Mouse (Mus musculus): ENCODE measurements around the gene Abhd4. TPM values are rescaled to one million over a fixed set of nuclear protein-coding genes. Genes with fewer than 3 reads are reported as not detected.

Abhd4 gene
- polyA plus RNA-seq, 1 experiment = 237 TPM

DNA sequence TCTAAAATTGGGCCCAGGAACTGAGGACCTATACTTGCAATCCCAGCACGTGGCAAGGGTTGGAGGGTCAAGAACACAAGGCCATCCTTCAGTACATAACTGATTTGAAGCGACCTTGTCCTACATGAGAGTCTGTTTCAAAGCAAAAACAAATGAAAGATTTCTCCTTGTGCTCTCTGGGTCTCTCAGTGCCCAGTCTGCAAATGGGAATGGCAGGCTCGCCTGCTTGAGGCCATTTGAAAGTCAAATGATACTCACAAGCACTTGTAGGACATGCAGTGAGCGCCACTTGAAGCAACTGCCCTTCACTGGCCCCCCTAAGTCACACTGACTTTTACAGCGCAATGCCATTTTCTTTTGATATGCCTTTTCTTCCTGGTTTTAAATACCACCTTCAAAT, 13.4 kb upstream of the Abhd4 start:
- Histone ChIP-seq H3K4me3 (ENCODE audit: control insufficient read depth, low read depth, low read length) (no peak overlapping the region), H3K27ac (ENCODE audit: control insufficient read depth, insufficient read depth, low read depth, low read length) (no peak overlapping the region), H3K36me3 (ENCODE audit: control insufficient read depth, insufficient read depth, low read length) (peaks cover 2% of the 10 kb centered on the region), H3K27me3 (ENCODE audit: control insufficient read depth, insufficient read depth, low read length) (no peaks in the 10 kb centered on the region), H3K4me1 (ENCODE audit: control insufficient read depth, insufficient read depth, low read length) (peaks cover 2% of the 10 kb centered on the region; the same call in 1 of the 2 replicates)
- TF ChIP-seq CTCF (IDR thresholded peaks at IDR 0.05; ENCODE audit: control insufficient read depth, insufficient read depth, insufficient replicate concordance, low read depth, low read length) (no peak), POLR2A (IDR thresholded peaks at IDR 0.05; ENCODE audit: control insufficient read depth, low read depth, low read length) (no peak)

DNA sequence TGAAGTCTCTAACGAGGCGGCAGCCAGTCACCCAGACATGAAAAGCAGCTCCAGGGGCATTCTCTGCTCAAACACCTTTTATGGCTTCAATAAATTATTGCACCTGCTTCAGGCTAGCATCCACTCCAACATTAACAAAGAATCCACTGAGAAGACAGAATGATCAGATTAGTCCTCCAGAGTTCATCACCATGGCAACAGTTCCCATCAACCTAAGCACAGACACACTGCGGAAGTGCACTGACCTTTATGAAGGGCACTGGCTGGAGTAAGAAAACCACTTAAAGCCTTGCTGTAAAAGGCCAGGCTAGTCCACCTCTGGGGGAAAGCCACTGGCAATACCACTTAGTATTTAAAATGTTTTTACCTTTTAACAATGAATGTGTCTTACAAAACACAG, 9.8 kb upstream of the Abhd4 start:
- Histone ChIP-seq H3K4me1 (ENCODE audit: control insufficient read depth, insufficient read depth, low read length) (peaks cover 2% of the 10 kb centered on the region; the same call in 1 of the 2 replicates), H3K27ac (ENCODE audit: control insufficient read depth, insufficient read depth, low read depth, low read length) (no peak overlapping the region), H3K27me3 (ENCODE audit: control insufficient read depth, insufficient read depth, low read length) (no peaks in the 10 kb centered on the region), H3K4me3 (ENCODE audit: control insufficient read depth, low read depth, low read length) (no peak overlapping the region), H3K36me3 (ENCODE audit: control insufficient read depth, insufficient read depth, low read length) (peaks cover 2% of the 10 kb centered on the region)
- no peak for TF ChIP-seq POLR2A (IDR thresholded peaks at IDR 0.05; ENCODE audit: control insufficient read depth, low read depth, low read length)
- TF ChIP-seq CTCF (IDR thresholded peaks at IDR 0.05; ENCODE audit: control insufficient read depth, insufficient read depth, insufficient replicate concordance, low read depth, low read length) = no peak

DNA sequence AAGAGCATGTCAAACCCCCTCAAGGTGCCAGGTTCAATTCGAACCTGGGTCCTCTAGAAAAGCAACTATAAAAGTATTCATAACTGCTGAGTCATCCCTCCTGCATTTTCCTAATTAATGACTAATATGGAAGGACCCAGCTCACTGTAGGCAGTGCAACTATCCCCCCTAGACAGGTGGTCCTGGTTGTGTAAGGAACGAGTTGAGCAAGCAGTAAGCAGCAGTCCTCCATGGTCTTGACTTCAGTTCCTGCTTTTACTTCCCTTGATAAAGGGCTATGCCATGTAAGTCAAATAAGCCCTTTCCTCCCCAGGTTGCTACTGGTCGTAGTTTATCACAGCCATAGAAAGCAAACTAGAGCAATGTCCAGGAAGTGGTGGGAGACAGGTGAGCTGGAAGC, 7.8 kb upstream of the Abhd4 start:
- Histone ChIP-seq H3K4me3 (ENCODE audit: control insufficient read depth, low read depth, low read length) (no peak overlapping the region), H3K36me3 (ENCODE audit: control insufficient read depth, insufficient read depth, low read length) (peaks cover 2% of the 10 kb centered on the region), H3K27ac (ENCODE audit: control insufficient read depth, insufficient read depth, low read depth, low read length) (no peak overlapping the region), H3K27me3 (ENCODE audit: control insufficient read depth, insufficient read depth, low read length) (no peaks in the 10 kb centered on the region), H3K4me1 (ENCODE audit: control insufficient read depth, insufficient read depth, low read length) (no peaks in the 10 kb centered on the region)
- TF ChIP-seq POLR2A (IDR thresholded peaks at IDR 0.05; ENCODE audit: control insufficient read depth, low read depth, low read length) (no peak), CTCF (IDR thresholded peaks at IDR 0.05; ENCODE audit: control insufficient read depth, insufficient read depth, insufficient replicate concordance, low read depth, low read length) (no peak)

DNA sequence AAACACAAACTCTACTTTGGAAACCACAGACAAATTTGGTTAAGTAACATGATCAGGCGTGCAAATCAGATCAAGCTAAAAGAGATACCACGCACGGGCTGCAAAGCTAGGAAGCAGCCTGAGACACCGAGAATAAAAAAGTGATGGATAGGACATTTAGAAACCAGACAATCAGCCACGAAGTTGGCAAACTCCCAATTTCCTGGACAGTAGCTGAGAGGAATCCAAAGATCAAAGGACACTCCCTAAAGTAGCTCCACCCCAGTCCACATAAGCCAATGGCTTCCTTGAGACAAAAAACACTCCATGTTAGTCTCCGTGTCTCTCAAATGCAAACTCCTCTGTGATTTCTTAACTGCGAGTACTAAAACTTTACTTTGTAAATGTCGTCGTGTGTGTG, 4.7 kb upstream of the Abhd4 start:
- no peaks in the 10 kb centered on the region for H3K4me1 ChIP-seq (ENCODE audit: control insufficient read depth, insufficient read depth, low read length)
- no peaks in the 10 kb centered on the region; the same call in 1 of the 2 replicates for H3K36me3 ChIP-seq (ENCODE audit: control insufficient read depth, insufficient read depth, low read length)
- no peaks in the 10 kb centered on the region for H3K27me3 ChIP-seq (ENCODE audit: control insufficient read depth, insufficient read depth, low read length)
- H3K27ac ChIP-seq (ENCODE audit: control insufficient read depth, insufficient read depth, low read depth, low read length) = no peak overlapping the region
- H3K4me3 ChIP-seq (ENCODE audit: control insufficient read depth, low read depth, low read length) = peak overlapping the region; percentile 58; the same call in 1 of the 2 replicates
- TF ChIP-seq POLR2A (IDR thresholded peaks at IDR 0.05; ENCODE audit: control insufficient read depth, low read depth, low read length) = no peak
- TF ChIP-seq CTCF (IDR thresholded peaks at IDR 0.05; ENCODE audit: control insufficient read depth, insufficient read depth, insufficient replicate concordance, low read depth, low read length) = no peak

DNA sequence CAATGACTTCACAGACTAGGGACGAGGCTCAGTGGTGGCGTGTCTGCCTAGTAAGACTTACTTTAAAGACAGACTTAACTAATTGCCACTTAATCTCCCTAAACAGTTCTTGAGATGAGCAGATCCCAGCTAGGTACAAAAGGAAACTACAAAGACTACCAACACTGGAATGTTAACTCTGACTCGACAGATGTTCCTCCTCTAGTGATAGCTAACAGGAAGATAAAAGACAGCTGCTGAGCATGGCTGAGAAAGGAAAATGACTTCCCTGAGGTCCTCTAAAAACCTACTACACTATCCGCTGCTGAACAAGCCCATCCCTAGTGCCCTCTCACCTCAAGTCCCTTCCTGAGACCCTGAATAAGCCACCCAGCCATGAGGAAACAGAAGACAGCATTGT, 3.9 kb upstream of the Abhd4 start:
- H3K27ac ChIP-seq (ENCODE audit: control insufficient read depth, insufficient read depth, low read depth, low read length) = no peak overlapping the region
- H3K27me3 ChIP-seq (ENCODE audit: control insufficient read depth, insufficient read depth, low read length) = no peaks in the 10 kb centered on the region
- H3K4me3 ChIP-seq (ENCODE audit: control insufficient read depth, low read depth, low read length) = peak overlapping the region; percentile 63; the same call in 1 of the 2 replicates
- no peaks in the 10 kb centered on the region; the same call in 1 of the 2 replicates for H3K4me1 ChIP-seq (ENCODE audit: control insufficient read depth, insufficient read depth, low read length)
- TF ChIP-seq POLR2A (IDR thresholded peaks at IDR 0.05; ENCODE audit: control insufficient read depth, low read depth, low read length) = no peak
- no peak for TF ChIP-seq CTCF (IDR thresholded peaks at IDR 0.05; ENCODE audit: control insufficient read depth, insufficient read depth, insufficient replicate concordance, low read depth, low read length)
- no peaks in the 10 kb centered on the region; the same call in 1 of the 2 replicates for H3K36me3 ChIP-seq (ENCODE audit: control insufficient read depth, insufficient read depth, low read length)

DNA sequence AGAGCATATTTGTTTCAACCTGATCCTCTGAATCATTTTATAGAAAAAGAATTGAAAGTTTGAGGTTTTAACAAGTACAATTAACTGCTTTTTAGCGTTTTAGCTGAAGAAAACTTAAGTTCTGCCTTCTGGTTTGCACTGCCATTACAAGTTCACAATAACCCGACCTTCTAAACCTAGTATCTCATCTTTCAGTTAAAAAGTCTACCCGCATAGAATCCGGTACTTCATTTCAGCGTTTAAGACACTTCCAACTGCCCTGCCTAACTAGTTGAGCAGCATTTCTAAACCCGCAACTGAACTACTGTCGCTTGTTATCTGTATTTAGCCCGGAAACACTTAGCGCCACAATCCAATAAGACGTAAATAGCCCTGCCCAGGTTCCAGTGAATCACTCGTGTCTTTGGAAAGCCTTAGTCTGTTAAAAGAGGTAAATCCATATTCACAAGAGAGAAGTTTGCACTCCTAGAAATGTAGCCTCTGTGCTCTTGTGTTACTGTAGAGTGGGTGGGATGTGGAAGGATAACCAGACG, 748 bp downstream of the Abhd4 start:
- H3K27ac ChIP-seq (ENCODE audit: control insufficient read depth, insufficient read depth, low read depth, low read length) = no peak overlapping the region
- no peaks in the 10 kb centered on the region for H3K36me3 ChIP-seq (ENCODE audit: control insufficient read depth, insufficient read depth, low read length)
- TF ChIP-seq CTCF (IDR thresholded peaks at IDR 0.05; ENCODE audit: control insufficient read depth, insufficient read depth, insufficient replicate concordance, low read depth, low read length) = no peak
- no peak for TF ChIP-seq POLR2A (IDR thresholded peaks at IDR 0.05; ENCODE audit: control insufficient read depth, low read depth, low read length)
- H3K4me1 ChIP-seq (ENCODE audit: control insufficient read depth, insufficient read depth, low read length) = peaks cover 8% of the 10 kb centered on the region
- peak overlapping the region; percentile 82; the same call in 1 of the 2 replicates for H3K4me3 ChIP-seq (ENCODE audit: control insufficient read depth, low read depth, low read length)
- H3K27me3 ChIP-seq (ENCODE audit: control insufficient read depth, insufficient read depth, low read length) = no peaks in the 10 kb centered on the region

DNA sequence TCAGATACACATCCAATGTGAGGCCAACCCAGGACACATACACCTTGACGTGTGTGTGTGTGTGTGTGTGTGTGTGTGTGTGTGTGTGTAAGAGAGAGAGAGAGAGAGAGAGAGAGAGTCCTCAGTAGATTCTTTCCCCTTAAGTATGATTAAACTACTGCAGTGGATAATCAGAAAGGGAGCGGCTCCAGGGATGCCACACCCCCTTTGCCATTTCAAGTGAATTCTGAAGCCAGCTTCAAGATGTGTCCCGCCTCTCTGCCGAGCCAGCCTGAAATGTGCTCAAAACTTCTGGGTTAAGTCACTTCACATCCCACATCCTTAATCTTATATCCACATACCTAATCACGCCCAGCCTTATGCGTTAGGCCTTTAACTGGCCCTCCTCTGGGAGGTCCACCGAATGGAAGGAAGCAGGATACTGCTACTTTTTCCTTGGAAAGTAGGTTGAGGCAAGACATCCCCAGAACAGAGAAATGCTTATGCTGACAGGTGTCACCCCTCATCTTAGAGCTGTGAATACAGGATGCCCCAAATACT, 4.2 kb downstream of the Abhd4 start:
- no peak for TF ChIP-seq CTCF (IDR thresholded peaks at IDR 0.05; ENCODE audit: control insufficient read depth, insufficient read depth, insufficient replicate concordance, low read depth, low read length)
- TF ChIP-seq POLR2A (IDR thresholded peaks at IDR 0.05; ENCODE audit: control insufficient read depth, low read depth, low read length) = no peak
- peak overlapping the region; percentile 93 for H3K4me3 ChIP-seq (ENCODE audit: control insufficient read depth, low read depth, low read length)
- H3K36me3 ChIP-seq (ENCODE audit: control insufficient read depth, insufficient read depth, low read length) = no peaks in the 10 kb centered on the region
- H3K4me1 ChIP-seq (ENCODE audit: control insufficient read depth, insufficient read depth, low read length) = peaks cover 8% of the 10 kb centered on the region
- no peaks in the 10 kb centered on the region for H3K27me3 ChIP-seq (ENCODE audit: control insufficient read depth, insufficient read depth, low read length)
- H3K27ac ChIP-seq (ENCODE audit: control insufficient read depth, insufficient read depth, low read depth, low read length) = peak overlapping the region; percentile 84; the same call in 1 of the 2 replicates
